In the genomic region with DNA sequence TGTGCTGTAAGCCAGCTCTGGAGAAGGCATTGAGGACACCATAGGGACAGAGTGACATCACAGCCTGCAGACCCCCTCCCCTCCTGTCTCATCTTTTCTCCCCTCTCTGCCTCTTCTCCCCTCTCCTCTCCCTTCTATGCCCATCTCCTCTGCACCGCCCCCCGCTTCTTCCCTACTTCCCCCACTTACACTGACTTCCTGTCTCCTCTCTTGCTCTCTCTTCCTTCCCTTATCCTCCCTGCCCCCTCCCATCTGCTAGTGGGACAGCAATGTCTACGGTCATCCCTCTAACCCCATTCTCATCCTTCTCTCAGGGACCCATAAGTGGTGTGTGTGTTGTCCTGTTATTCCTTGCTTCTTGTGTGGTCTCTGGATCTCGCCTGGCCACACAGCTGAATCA, we compare ENCODE assay signal across 12 mouse cellular contexts. TPM values are rescaled to one million over a fixed set of nuclear protein-coding genes. Genes with fewer than 3 reads are reported as not detected.
DNase-seq lines count a peak whose midpoint lies in the region; ATAC-seq lines count a peak whose summit lies in the region.
"Had no signal": no experiment of that assay in that cellular context is flagged by ENCODE, and none has a peak within 500 bp of the region (broad histone marks: within the 10 kb centered on the region; RNA-seq: fewer than 3 reads in every experiment).

No protein-coding gene starts in this region.

- H3K4me1 ChIP-seq in limb, embryonic 12.5 days (replicated peaks), result peaks cover 11% of the 10 kb centered on the region
- peaks cover 5% of the 10 kb centered on the region; the same call in 1 of the 2 replicates for H3K4me1 ChIP-seq in stomach, embryonic 16.5 days (ENCODE audit: control insufficient read depth, insufficient read depth, low read length)

- H3K27me3 ChIP-seq in limb, embryonic 12.5 days, result no peaks in the 10 kb centered on the region
- H3K27me3 ChIP-seq in stomach, embryonic 16.5 days (ENCODE audit: control insufficient read depth, insufficient read depth, low read length), result no peaks in the 10 kb centered on the region
- H3K27me3 ChIP-seq: limb, embryonic 13.5 days had no signal

- no peaks in the 10 kb centered on the region for H3K9me3 ChIP-seq in limb, embryonic 12.5 days
- H3K9me3 ChIP-seq in stomach, embryonic 16.5 days (replicated peaks; ENCODE audit: control insufficient read depth, low read length), result peaks cover 6% of the 10 kb centered on the region; the same call in 1 of the 2 replicates

- H3K4me3 ChIP-seq in limb, embryonic 12.5 days (replicated peaks), result no peak overlapping the region
- H3K4me3 ChIP-seq in stomach, embryonic 16.5 days (replicated peaks; ENCODE audit: low read length), result no peak overlapping the region
- H3K4me3 ChIP-seq: limb, embryonic 13.5 days had no signal

- H3K4me2 ChIP-seq in limb, embryonic 12.5 days, result peak overlapping the region; percentile 19; the same call in 1 of the 2 replicates
- H3K4me2 ChIP-seq in stomach, embryonic 16.5 days (ENCODE audit: low read depth, low read length), result no peak overlapping the region
- H3K4me2 ChIP-seq: hindbrain, embryonic 14.5 days; limb, embryonic 13.5 days had no signal

- no peaks in the 10 kb centered on the region for H3K36me3 ChIP-seq in limb, embryonic 12.5 days
- H3K36me3 ChIP-seq in stomach, embryonic 16.5 days (ENCODE audit: control insufficient read depth, insufficient read depth, low read length), result no peaks in the 10 kb centered on the region
- H3K36me3 ChIP-seq: limb, embryonic 13.5 days had no signal

- WGBS in limb, embryonic 12.5 days, result 80% methylated on average over 4 of the region's 4 CpGs
- 64% methylated on average over 4 of the region's 4 CpGs for WGBS in stomach, embryonic 16.5 days

- peak; percentile 96 for DNase-seq in heart, adult 11 months
- DNase-seq in heart, adult 8-10 months (ENCODE audit: low spot score), result no peak
- DNase-seq in lung, postnatal 36 days, result peak; percentile 32
- no peak for DNase-seq in lung, postnatal 14 days
- DNase-seq in left cerebral cortex, adult 11 months (ENCODE audit: low spot score), result no peak
- no peak for DNase-seq in retina, embryonic 14.5 days (ENCODE audit: low spot score)
- DNase-seq: midbrain, embryonic 14.5 days had no signal

- ATAC-seq in limb, embryonic 12.5 days (ENCODE audit: insufficient number of reproducible peaks, insufficient read depth, low FRiP score, low TSS enrichment, low read depth), result no peak
- ATAC-seq in stomach, embryonic 16.5 days (ENCODE audit: insufficient read depth, low FRiP score), result no peak

- 0 out of 2 replicates have a peak overlapping the region, but pooled peaks have one; percentile 23 for H3K9ac ChIP-seq in limb, embryonic 12.5 days (replicated peaks)
- H3K9ac ChIP-seq in stomach, embryonic 16.5 days (ENCODE audit: low read length), result no peak overlapping the region
- H3K9ac ChIP-seq: hindbrain, embryonic 14.5 days; limb, embryonic 13.5 days had no signal

- no peak overlapping the region for H3K27ac ChIP-seq in limb, embryonic 12.5 days
- 0 out of 2 replicates have a peak overlapping the region, but pooled peaks have one; percentile 46 for H3K27ac ChIP-seq in stomach, embryonic 16.5 days (ENCODE audit: low read length)
- H3K27ac ChIP-seq: limb, embryonic 13.5 days had no signal

RNA-seq across cellular contexts. Expression of a gene that starts 17.1 kb away (rescaled TPM):
- total RNA-seq in heart, adult 8-10 months (2022), result 1 to 10 TPM; 5.2 to 7.2 (median 6.6) TPM
- 8.8 and 9.4 TPM in 2 replicates for polyA plus RNA-seq in limb, embryonic 12.5 days (2016; fragmentation: Nextera tagmentation; extraction: Ambion mirVana)
- 10.0 and 11.3 TPM in 2 replicates for polyA plus RNA-seq in stomach, embryonic 16.5 days (2015; fragmentation: Nextera tagmentation; extraction: Ambion mirVana)

RNA-seq across cellular contexts. Expression of a gene that starts 31.5 kb away (rescaled TPM):
- total RNA-seq in heart, adult 8-10 months (2022), result 10 to 100 TPM; 13.5 to 15.3 (median 13.8) TPM
- 3.4 and 4.8 TPM in 2 replicates for polyA plus RNA-seq in limb, embryonic 12.5 days (2016; fragmentation: Nextera tagmentation; extraction: Ambion mirVana)
- polyA plus RNA-seq in stomach, embryonic 16.5 days (2015; fragmentation: Nextera tagmentation; extraction: Ambion mirVana), result 9.5 and 10.4 TPM in 2 replicates
- total RNA-seq: neutrophil, adult 5-6 weeks had no signal

RNA-seq across cellular contexts. Expression of a gene that starts 40.6 kb away (rescaled TPM):
- total RNA-seq in heart, adult 8-10 months (2022), result 10 to 100 TPM; 16.4 to 19.2 (median 16.8) TPM
- polyA plus RNA-seq in limb, embryonic 12.5 days (2016; fragmentation: Nextera tagmentation; extraction: Ambion mirVana), result 30.5 and 32.0 TPM in 2 replicates
- 22.5 and 24.3 TPM in 2 replicates for polyA plus RNA-seq in stomach, embryonic 16.5 days (2015; fragmentation: Nextera tagmentation; extraction: Ambion mirVana)

RNA-seq across cellular contexts. Expression of a gene that starts 57.6 kb away (rescaled TPM):
- total RNA-seq in heart, adult 8-10 months (2022), result 10 to 100 TPM; 19.7 to 25.8 (median 23.3) TPM
- 4.1 and 4.3 TPM in 2 replicates for polyA plus RNA-seq in limb, embryonic 12.5 days (2016; fragmentation: Nextera tagmentation; extraction: Ambion mirVana)
- polyA plus RNA-seq in stomach, embryonic 16.5 days (2015; fragmentation: Nextera tagmentation; extraction: Ambion mirVana), result 59.8 and 75.8 TPM in 2 replicates

Comparison
In these comparisons a context has a peak if more than half of its experiments do, and no peak if none do; other contexts are left out.
1. DNase-seq: peak in heart, adult 11 months (single experiment) and lung, postnatal 36 days (single experiment); none in heart, adult 8-10 months (single experiment), lung, postnatal 14 days (single experiment), left cerebral cortex, adult 11 months (single experiment) and retina, embryonic 14.5 days (single experiment).